Mouse (Mus musculus) bone marrow macrophage, adult 2 months (primary cell): ENCODE measurements around the gene Ctcfl. TPM values are rescaled to one million over a fixed set of nuclear protein-coding genes. Genes with fewer than 3 reads are reported as not detected.
A peak's percentile ranks its signal among the peaks of the same experiment; 100 is the strongest.

Experiments
- H3K27ac ChIP-seq: 2 replicates; pipeline ENCODE4 v1.5.1; 2012; ENCODE audit warnings: low read depth, low read length; ENCODE audit not compliant: insufficient read depth
- H3K4me1 ChIP-seq: 2 replicates; pipeline ENCODE4 v1.6.1; 2012; ENCODE audit warnings: low read length; ENCODE audit not compliant: control insufficient read depth, insufficient read depth
- H3K4me3 ChIP-seq: 2 replicates; pipeline ENCODE4 v1.5.1; 2012; ENCODE audit warnings: mild to moderate bottlenecking, low read length, moderate library complexity; ENCODE audit not compliant: insufficient read depth
- CTCF ChIP-seq: IDR thresholded peaks from 2 replicates; pipeline ENCODE4 v1.5.1; 2012; ENCODE audit warnings: low read depth, mild to moderate bottlenecking, low read length, moderate library complexity
- POLR2A ChIP-seq: IDR thresholded peaks from 2 replicates; pipeline ENCODE4 v1.6.1; 2012; ENCODE audit warnings: mild to moderate bottlenecking, low read depth, low read length, borderline replicate concordance
- polyA plus RNA-seq: library from polyadenylated mRNA; stranded (reverse); fragments of >200 nt; gene quantifications from 2 replicates; pipeline ENCODE4 v1.2.4, GENCODE M21; 2012; ENCODE audit not compliant: missing spikeins, insufficient read depth, insufficient read length

Gene Ctcfl
- polyA plus RNA-seq, 1 experiment, result not detected

DNA sequence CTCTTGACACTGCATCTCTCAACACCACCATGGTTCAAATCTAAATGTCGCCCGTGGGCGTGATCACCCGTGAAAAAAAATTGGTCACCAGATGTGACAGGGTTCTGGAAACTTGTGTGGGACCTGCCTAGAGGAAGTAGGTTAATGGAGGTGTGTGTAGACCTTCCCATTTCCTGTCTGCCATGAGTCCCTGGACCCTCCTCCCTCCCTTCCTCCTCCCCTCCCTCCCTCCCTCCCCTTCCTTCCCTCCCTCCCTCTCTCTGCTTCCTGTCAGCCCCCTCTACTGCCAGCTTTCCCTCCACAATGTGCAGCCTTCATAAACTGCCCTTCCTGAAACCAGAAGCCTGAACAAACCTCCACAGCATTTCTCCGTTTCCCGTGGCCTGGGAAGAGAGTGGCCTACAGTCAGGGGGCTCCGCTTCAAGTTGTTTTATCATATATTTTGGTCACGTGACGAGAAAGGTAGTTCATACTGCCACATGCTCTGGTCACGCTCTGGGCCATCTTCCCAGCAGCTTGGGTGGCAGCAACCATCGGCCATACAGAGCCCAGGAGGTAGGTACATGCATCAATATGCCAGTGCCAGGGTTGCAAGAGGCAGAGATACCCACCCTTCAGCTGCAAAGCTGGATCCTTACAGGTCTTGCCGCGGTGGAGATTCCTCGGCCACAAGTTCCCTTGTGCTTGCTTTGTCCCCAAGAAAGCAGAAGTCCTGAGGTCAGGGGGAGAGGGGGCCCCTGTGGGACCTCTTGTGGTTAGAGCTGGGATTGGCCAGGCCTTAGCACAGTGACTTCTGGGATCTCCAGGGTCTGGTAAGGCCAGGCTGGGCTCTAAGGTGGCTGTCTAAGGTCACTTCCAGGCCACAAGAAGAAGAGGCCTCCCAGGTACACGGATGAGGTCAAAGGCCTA lies 57.6 kb downstream of the Ctcfl start:
- Histone ChIP-seq H3K4me3 (peak overlapping the region; percentile 60), H3K27ac (peak overlapping the region; percentile 80), H3K4me1 (peaks cover 23% of the 10 kb centered on the region)
- TF ChIP-seq CTCF (no peak; the same call in 1 of the 2 replicates), POLR2A (no peak)

DNA sequence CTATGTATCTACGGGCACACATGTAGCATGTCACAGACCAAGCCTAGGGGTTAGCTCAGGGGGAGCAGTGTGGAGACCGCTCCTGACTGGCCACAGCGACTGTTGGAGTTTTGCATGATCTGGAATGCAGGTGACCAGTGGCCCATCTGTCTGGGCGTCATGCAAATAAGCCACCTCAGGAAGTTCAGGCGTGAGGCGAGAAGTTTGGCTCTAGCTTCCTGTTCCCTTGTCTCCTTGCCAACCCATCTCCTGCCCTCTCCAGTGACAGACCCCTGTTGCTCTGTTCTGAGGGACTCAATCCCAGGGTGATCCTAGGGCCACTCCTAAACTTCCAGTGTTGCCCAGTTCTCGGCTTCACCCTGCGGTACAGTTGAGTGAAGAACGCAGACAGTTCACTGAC lies 58.9 kb downstream of the Ctcfl start:
- Histone ChIP-seq H3K27ac (no peak overlapping the region), H3K4me1 (peaks cover 24% of the 10 kb centered on the region), H3K4me3 (no peak overlapping the region)
- no peak for TF ChIP-seq POLR2A
- TF ChIP-seq CTCF, result no peak

DNA sequence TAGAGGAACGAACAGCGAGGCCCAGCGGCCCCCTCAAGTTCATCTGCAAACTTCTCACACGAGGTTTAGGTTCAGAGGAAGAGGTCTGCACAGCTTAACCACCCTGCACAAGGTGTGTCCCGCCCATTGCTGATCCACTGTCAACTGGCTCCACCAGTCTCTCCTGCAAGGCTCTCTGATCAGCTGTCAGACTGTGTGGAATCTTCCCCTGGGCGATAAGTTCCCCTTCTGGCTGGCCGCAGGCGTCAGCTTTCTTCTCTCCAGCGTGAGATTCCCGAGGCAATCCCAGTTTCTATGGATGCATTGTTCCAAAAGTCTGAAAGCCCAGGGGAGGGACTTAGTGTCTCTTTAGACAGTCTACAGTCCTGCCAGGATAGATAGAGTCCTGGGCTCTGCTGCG lies 61.1 kb downstream of the Ctcfl start:
- TF ChIP-seq POLR2A, result no peak
- TF ChIP-seq CTCF, result no peak
- no peak overlapping the region for H3K27ac ChIP-seq
- H3K4me3 ChIP-seq, result no peak overlapping the region
- peaks cover 24% of the 10 kb centered on the region for H3K4me1 ChIP-seq

DNA sequence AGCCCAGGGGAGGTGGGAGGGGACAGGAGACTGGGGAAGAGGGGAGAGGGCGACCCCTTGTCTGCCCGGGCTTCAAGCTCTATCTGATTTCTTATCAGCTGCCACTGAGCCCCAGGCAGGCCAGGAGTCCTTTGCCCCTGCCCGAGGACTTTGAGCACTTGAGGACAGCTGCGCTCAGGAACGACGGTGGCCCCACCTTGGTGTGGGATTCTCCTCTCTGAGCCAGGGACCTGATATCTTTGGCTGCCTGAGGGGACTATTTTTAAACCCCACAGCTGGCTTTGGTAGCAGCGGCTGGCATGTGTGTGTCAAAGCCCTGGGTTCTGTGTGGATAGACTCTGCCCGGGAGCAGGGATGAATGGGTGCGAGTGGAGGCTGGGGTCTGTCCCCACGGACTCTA lies 61.7 kb downstream of the Ctcfl start:
- H3K27ac ChIP-seq, result no peak overlapping the region
- H3K4me1 ChIP-seq, result peaks cover 21% of the 10 kb centered on the region
- TF ChIP-seq POLR2A (no peak), CTCF (no peak)
- H3K4me3 ChIP-seq, result no peak overlapping the region

DNA sequence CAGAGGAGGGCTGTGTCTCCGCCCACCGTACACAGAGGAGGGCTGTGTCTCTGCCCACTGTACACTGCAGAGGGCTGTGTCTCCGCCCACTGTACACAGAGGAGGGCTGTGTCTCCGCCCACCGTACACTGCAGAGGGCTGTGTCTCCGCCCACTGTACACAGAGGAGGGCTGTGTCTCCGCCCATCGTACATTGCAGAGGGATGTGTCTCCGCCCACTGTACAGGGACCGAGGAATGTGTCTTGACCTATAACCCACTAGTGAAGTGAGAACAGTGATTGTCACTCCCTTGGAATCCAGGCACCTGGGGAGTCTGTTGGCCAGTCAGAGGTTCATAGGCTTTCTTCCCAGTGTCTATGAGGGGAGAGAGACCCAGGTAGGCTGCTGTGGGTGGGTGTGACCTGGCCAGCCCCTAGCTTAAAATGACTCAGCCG lies 62.4 kb downstream of the Ctcfl start:
- Histone ChIP-seq H3K27ac (no peak overlapping the region), H3K4me3 (no peak overlapping the region), H3K4me1 (peaks cover 15% of the 10 kb centered on the region)
- TF ChIP-seq POLR2A (no peak), CTCF (no peak)

DNA sequence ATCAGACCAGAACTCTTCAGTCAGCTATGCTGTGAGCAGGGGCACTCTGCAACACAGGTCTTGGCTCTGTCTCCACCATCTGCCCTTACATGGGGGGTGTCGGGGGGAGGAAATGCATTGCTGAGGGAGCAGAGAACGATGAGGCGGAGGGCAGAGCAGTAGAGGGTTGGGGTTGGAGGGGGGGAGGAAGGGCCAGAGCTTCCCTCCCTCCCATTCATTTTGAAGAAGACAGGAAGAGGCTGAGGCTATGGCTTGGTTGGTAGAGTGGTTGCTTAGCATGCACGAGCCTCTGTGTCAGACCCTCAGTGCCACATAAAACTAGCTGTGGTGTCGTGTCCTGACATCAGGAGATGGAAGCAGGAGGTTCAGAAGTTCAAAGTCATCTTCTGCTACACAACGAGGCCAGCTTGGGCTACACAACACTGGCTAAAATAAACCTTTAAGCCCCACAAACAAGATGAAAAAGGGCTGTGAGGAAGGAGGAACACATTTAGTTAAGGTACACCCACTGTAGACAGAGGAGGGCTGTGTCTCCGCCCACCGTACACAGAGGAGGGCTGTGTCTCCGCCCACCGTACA lies 62.9 kb downstream of the Ctcfl start:
- Histone ChIP-seq H3K4me3 (no peak overlapping the region), H3K27ac (no peak overlapping the region), H3K4me1 (peaks cover 12% of the 10 kb centered on the region)
- TF ChIP-seq POLR2A, result no peak
- no peak for TF ChIP-seq CTCF

DNA sequence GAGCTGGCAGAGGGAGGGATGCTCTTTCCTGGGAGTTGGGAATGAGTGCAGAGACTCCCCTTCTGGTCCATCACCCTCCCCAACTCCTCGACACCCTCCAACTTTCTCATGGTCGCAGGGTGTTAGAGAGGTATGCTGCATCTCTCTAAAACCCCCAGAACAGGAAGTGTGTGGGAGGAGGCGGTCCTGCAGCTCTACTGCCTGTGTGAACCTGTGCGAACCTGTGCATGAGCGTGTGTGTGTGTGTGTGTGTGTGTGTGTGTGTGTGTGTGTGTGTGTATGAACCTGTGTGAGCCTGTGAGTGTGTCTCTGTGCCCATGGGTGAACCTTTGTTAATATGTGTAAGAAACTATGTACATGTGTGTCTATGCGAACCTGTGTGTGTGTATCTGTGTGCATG lies 65.5 kb downstream of the Ctcfl start:
- Histone ChIP-seq H3K4me3 (no peak overlapping the region), H3K27ac (no peak overlapping the region), H3K4me1 (0 out of 2 replicates have a peak, but pooled peaks cover 2% of the 10 kb centered on the region)
- TF ChIP-seq POLR2A, result no peak
- TF ChIP-seq CTCF, result no peak

DNA sequence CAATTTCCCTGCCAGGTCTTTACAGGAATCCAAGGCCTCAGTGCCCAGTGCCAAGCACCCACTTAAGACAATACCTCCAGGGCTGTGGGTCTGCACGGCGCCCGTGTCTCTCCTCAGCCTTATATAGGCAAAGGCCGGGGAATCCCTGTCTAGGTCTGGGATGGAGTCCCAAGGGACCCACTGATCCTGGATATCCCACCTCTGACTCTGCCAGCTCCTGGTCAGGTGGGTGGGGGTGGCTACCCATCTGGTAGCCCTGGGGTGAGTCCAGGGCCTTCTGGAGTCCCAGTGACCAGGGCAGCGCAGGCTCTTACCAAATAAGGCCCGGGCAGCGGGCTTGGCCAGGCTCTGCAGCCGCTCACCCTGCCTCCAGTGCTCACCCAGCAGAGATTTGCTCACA lies 66.4 kb downstream of the Ctcfl start:
- Histone ChIP-seq H3K27ac (no peak overlapping the region), H3K4me3 (no peak overlapping the region), H3K4me1 (0 out of 2 replicates have a peak, but pooled peaks cover 2% of the 10 kb centered on the region)
- TF ChIP-seq CTCF, result no peak
- no peak for TF ChIP-seq POLR2A

DNA sequence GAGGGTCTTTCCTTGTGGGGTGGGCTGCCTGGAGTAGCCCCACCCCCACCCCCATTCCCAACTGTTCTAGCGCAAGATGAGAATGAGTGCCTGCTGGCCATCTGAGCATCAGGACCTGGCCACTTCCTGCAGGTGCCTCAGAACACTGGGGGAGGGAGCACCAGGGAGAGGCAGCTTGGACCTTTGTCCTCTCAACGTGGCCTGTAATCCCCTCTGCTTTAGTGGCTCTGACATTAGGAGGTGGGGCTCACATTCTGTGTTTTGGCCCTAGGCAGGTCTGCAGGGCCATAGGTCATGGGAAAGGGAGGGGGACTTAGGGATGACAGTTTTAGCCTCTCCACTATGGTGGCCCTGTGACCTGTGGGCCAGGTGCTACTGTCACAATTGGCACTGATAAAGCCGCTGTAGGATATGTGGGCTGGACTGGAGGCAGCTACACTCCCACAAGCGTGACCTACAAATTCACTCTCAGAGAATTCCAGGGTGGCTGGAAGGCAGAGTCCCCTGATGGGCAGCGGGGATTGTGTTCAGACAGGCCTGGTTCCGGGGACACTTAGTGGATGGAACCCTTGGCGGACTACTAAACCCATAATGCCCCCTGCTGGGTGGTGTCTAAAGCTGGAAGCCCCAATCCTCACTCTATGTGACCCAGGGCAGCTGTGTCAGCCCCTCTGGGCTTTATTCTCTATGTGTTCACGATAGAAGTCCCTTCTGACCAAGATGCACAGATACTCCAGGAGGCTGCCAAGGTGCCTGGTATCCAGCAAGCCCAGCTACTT lies 68.5 kb downstream of the Ctcfl start:
- no peak overlapping the region for H3K4me3 ChIP-seq
- peaks cover 14% of the 10 kb centered on the region for H3K4me1 ChIP-seq
- no peak overlapping the region for H3K27ac ChIP-seq
- TF ChIP-seq CTCF (no peak), POLR2A (no peak)

DNA sequence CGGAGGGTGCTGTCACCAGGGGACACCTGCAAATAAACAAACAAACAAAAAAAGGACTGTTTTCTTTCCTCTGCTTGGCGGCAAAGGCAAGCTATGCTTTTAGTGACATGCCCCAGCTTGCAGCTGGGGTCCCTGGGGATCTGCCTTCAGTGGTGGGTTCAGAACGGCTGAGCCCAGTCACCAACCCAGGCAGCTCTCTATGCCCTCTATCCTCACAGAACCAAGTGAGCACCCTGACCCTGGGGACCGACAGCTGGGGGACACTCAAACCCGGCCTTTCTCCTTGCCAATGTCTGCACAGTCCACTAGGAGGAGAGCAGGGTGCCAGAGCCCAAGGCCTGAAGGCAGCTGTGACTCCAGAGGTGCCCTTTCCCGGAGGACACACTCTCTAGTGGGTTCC lies 69.5 kb downstream of the Ctcfl start:
- H3K4me3 ChIP-seq, result no peak overlapping the region
- peaks cover 15% of the 10 kb centered on the region for H3K4me1 ChIP-seq
- no peak overlapping the region for H3K27ac ChIP-seq
- no peak for TF ChIP-seq CTCF
- TF ChIP-seq POLR2A, result no peak
